Mouse (Mus musculus) heart, embryonic 15.5 days (tissue): ENCODE data around the gene Desi1. TPM values are rescaled to one million over a fixed set of nuclear protein-coding genes. Genes with fewer than 3 reads are reported as not detected.

Source experiments
- ATAC-seq: fragments of 200-750 bp; cut with Nextera tagmentation; replicated peaks from 2 replicates; pipeline ENCODE4 v1.8.0; 2017; ENCODE audit warnings: low read depth, moderate TSS enrichment; ENCODE audit not compliant: insufficient number of reproducible peaks, insufficient read depth, low FRiP score
- H3K27ac ChIP-seq: fragments of 300-500 bp; sonication (generic); 2 replicates; pipeline ENCODE4 v1.5.1; 2015; ENCODE audit warnings: mild to moderate bottlenecking, inconsistent platforms
- H3K27me3 ChIP-seq: fragments of 300-500 bp; sonication (generic); 2 replicates; pipeline ENCODE4 v1.6.1; 2015; ENCODE audit warnings: inconsistent platforms
- H3K36me3 ChIP-seq: fragments of 300-500 bp; sonication (generic); 2 replicates; pipeline ENCODE4 v1.6.1; 2015; ENCODE audit warnings: mild to moderate bottlenecking, inconsistent platforms
- H3K4me1 ChIP-seq: fragments of 300-500 bp; sonication (generic); replicated peaks from 2 replicates; pipeline ENCODE4 v1.6.1; 2015; ENCODE audit warnings: inconsistent platforms
- H3K4me2 ChIP-seq: fragments of 300-500 bp; sonication (generic); 2 replicates; pipeline ENCODE4 v1.6.1; 2015; ENCODE audit warnings: inconsistent platforms, mild to moderate bottlenecking, moderate library complexity
- H3K4me3 ChIP-seq: fragments of 300-500 bp; sonication (generic); 2 replicates; pipeline ENCODE4 v1.5.1; 2015; ENCODE audit warnings: mild to moderate bottlenecking, inconsistent platforms
- H3K9ac ChIP-seq: fragments of 300-500 bp; sonication (generic); 2 replicates; pipeline ENCODE4 v1.6.1; 2015; ENCODE audit warnings: mild to moderate bottlenecking, inconsistent platforms
- H3K9me3 ChIP-seq: fragments of 300-500 bp; sonication (generic); replicated peaks from 2 replicates; pipeline ENCODE4 v1.6.1; 2016; ENCODE audit warnings: inconsistent platforms
- WGBS: fragments of 180-500 bp; shearing (Covaris S2); methylation state at CpG from one replicate; pipeline ENCODE4 v1.1.7; 2015; ENCODE audit warnings: mixed read lengths; 5-methylcytosine and 5-hydroxymethylcytosine counted together
- polyA plus RNA-seq: library from polyadenylated mRNA; unstranded; fragments of >200 nt; fragmentation: Nextera tagmentation; extraction: Ambion mirVana; gene quantifications from 2 replicates; pipeline ENCODE4 v1.2.1, GENCODE M21; 2015

Desi1 gene
- polyA plus RNA-seq, 1 experiment from 2014 or later, result 16.8 TPM

DNA sequence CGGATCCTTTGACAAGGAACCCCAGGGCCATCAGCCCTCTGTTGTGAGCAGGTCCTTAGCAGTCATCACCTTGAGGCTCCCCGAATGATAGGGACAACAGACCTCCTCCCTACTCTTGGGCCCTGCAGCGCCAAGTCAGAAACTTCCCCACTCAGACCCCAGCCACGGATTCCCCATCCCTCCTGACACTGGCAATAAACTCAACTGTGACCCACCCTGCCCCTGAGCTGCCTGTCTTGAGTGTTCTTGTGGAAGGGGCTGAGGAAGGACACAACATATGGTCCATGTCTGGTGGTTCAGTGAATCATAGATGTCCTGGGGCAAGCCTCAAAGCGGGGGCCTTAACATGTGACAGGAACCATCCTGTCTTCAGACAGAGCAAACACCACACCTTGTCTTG is 82.9 kb downstream of the Desi1 start:
- 86% methylated on average over 5 of the region's 5 CpGs for WGBS
- no peaks in the 10 kb centered on the region for H3K4me1 ChIP-seq
- no peak for ATAC-seq
- H3K9me3 ChIP-seq, result no peaks in the 10 kb centered on the region
- peaks cover 4% of the 10 kb centered on the region; the same call in 1 of the 2 replicates for H3K36me3 ChIP-seq
- no peak overlapping the region for H3K27ac ChIP-seq
- H3K27me3 ChIP-seq, result no peaks in the 10 kb centered on the region
- H3K9ac ChIP-seq, result no peak overlapping the region
- H3K4me2 ChIP-seq, result no peak overlapping the region
- H3K4me3 ChIP-seq, result no peak overlapping the region

GRCm38 (mm10) chr15:81949476-81950131 is 84.1 kb downstream of the Desi1 start:
- H3K9ac ChIP-seq, result no peak overlapping the region
- no peak for ATAC-seq
- no peak overlapping the region for H3K4me3 ChIP-seq
- no peak overlapping the region for H3K4me2 ChIP-seq
- no peak overlapping the region for H3K27ac ChIP-seq
- WGBS, result 65% methylated on average over 11 of the region's 11 CpGs
- no peaks in the 10 kb centered on the region; the same call in 1 of the 2 replicates for H3K36me3 ChIP-seq
- H3K4me1 ChIP-seq, result no peaks in the 10 kb centered on the region
- no peaks in the 10 kb centered on the region for H3K9me3 ChIP-seq
- no peaks in the 10 kb centered on the region for H3K27me3 ChIP-seq

GRCm38 (mm10) chr15:81949076-81949475 is 84.6 kb downstream of the Desi1 start:
- Histone ChIP-seq H3K36me3 (no peaks in the 10 kb centered on the region; the same call in 1 of the 2 replicates), H3K27ac (no peak overlapping the region), H3K4me2 (no peak overlapping the region), H3K9ac (no peak overlapping the region), H3K4me3 (no peak overlapping the region), H3K9me3 (no peaks in the 10 kb centered on the region), H3K4me1 (no peaks in the 10 kb centered on the region), H3K27me3 (no peaks in the 10 kb centered on the region)
- 76% methylated on average over 10 of the region's 10 CpGs for WGBS
- ATAC-seq, result no peak

DNA sequence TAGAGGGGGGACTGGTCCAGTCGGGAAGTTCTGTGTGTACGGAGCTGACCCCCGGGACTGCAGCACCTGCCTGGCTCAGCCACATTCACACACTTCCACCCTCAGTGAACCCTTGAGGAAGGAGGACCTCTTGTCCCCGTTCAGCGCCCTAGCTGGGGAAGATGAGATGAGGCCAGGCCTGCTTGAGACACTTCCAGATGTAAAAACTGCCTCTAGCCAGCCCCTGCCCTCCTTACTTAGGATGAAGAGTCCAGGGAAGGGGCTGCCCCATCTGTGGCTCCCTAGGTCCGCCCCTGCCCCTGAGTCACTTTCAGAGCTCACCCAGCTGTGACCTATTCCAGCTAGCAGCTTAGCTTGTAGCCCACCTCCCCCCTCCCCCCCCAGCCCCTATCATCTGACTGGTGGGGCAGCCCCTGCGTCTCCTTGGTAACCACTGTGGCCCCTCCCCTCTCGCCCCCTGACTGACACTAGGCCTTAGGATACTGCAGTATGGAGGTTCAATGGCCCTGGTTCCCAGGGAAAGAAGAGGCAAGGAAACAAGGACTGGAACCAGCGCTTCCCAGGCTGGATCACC is 90.4 kb downstream of the Desi1 start:
- peaks cover 3% of the 10 kb centered on the region; the same call in 1 of the 2 replicates for H3K4me1 ChIP-seq
- H3K36me3 ChIP-seq, result no peaks in the 10 kb centered on the region
- H3K4me2 ChIP-seq, result no peak overlapping the region
- H3K9me3 ChIP-seq, result no peaks in the 10 kb centered on the region
- H3K4me3 ChIP-seq, result no peak overlapping the region
- ATAC-seq, result no peak
- 28% methylated on average over 9 of the region's 9 CpGs for WGBS
- no peak overlapping the region for H3K9ac ChIP-seq
- no peaks in the 10 kb centered on the region for H3K27me3 ChIP-seq
- no peak overlapping the region for H3K27ac ChIP-seq

Other genes with a start within 250 kb of the Desi1 start
- 22.9 and 25.9 TPM in 2 replicates for gene Tef, start 231.4 kb downstream of the Desi1 start, polyA plus RNA-seq
- gene Tob2, start 175.1 kb downstream of the Desi1 start, polyA plus RNA-seq, result 15.8 and 17.6 TPM in 2 replicates
- gene Phf5a, start 162.0 kb downstream of the Desi1 start, polyA plus RNA-seq, result 70.5 and 97.6 TPM in 2 replicates
- gene Aco2, start 161.6 kb downstream of the Desi1 start, polyA plus RNA-seq, result 610 and 636 TPM in 2 replicates
- 134 and 145 TPM in 2 replicates for gene Polr3h, start 107.6 kb downstream of the Desi1 start, polyA plus RNA-seq
- 5.7 and 9.6 TPM in 2 replicates for gene Csdc2, start 97.1 kb downstream of the Desi1 start, polyA plus RNA-seq
- gene Pmm1, start 72.9 kb downstream of the Desi1 start, polyA plus RNA-seq, result 18.1 and 27.9 TPM in 2 replicates
- gene 1700029P11Rik, start 53.3 kb downstream of the Desi1 start, polyA plus RNA-seq, result not detected in 2 replicates
- 58.2 and 85.4 TPM in 2 replicates for gene Xrcc6, start 46.0 kb downstream of the Desi1 start, polyA plus RNA-seq
- 130 and 171 TPM in 2 replicates for gene Snu13, start 13.7 kb upstream of the Desi1 start, polyA plus RNA-seq
- not detected in 2 replicates for gene 4930407I10Rik, start 25.3 kb upstream of the Desi1 start, polyA plus RNA-seq
- gene Mei1, start 36.1 kb upstream of the Desi1 start, polyA plus RNA-seq, result 0.05 TPM in 1 of 2 replicates, not detected in the other
- 7.4 and 11.9 TPM in 2 replicates for gene Ccdc134, start 94.1 kb upstream of the Desi1 start, polyA plus RNA-seq
- gene Srebf2, start 113.3 kb upstream of the Desi1 start, polyA plus RNA-seq, result 73.8 and 106 TPM in 2 replicates
- 0.22 and 0.25 TPM in 2 replicates for gene Shisa8, start 179.0 kb upstream of the Desi1 start, polyA plus RNA-seq
- not detected in 2 replicates for gene Tnfrsf13c, start 190.5 kb upstream of the Desi1 start, polyA plus RNA-seq
- gene Cenpm, start 210.9 kb upstream of the Desi1 start, polyA plus RNA-seq, result 54.0 and 55.7 TPM in 2 replicates
- not detected in 2 replicates for gene 1500009C09Rik, start 218.5 kb upstream of the Desi1 start, polyA plus RNA-seq
- gene Sept3, start 241.0 kb upstream of the Desi1 start, polyA plus RNA-seq, result 3.4 and 5.2 TPM in 2 replicates